Mouse (Mus musculus): ENCODE measurements around the gene Gpr173. TPM values are rescaled to one million over a fixed set of nuclear protein-coding genes. Genes with fewer than 3 reads are reported as not detected.
A peak's percentile ranks its signal among the peaks of the same experiment; 100 is the strongest.
"Not testable (repeated sequence)": the region's sequence is repeated elsewhere in the genome, so short reads cannot be mapped to it uniquely, and the experiment has no call there.

The Gpr173 gene
- polyA plus RNA-seq, 1 experiment: not detected

GRCm38 (mm10) chrX:152341496-152341895 lies 27.0 kb downstream of the Gpr173 start:
- Histone ChIP-seq H3K27me3 (replicated peaks) (peaks cover 18% of the 10 kb centered on the region), H3K4me3 (replicated peaks) (peak overlapping the region; percentile 89)

GRCm38 (mm10) chrX:152336546-152337332 lies 31.8 kb downstream of the Gpr173 start:
- Histone ChIP-seq H3K4me3 (replicated peaks) (peak overlapping the region; percentile 89), H3K36me3 (replicated peaks; ENCODE audit: low read length) (peaks cover 29% of the 10 kb centered on the region), H3K9me3 (no peaks in the 10 kb centered on the region), H3K27me3 (replicated peaks) (peaks cover 4% of the 10 kb centered on the region), H3K4me1 (peaks cover 20% of the 10 kb centered on the region)
- TF ChIP-seq GATA1 (IDR thresholded peaks at IDR 0.05; ENCODE audit: borderline replicate concordance, low read length): no peak
- TF ChIP-seq FLI1 (IDR thresholded peaks at IDR 0.05; ENCODE audit: low read length): no peak

More at GRCm38 (mm10) chrX:152341496-152341895, 27.0 kb downstream of the Gpr173 start:
- Histone ChIP-seq H3K9me3 (no peaks in the 10 kb centered on the region), H3K4me1 (peaks cover 21% of the 10 kb centered on the region), H3K36me3 (replicated peaks; ENCODE audit: low read length) (peaks cover 29% of the 10 kb centered on the region)
- TF ChIP-seq FLI1 (IDR thresholded peaks at IDR 0.05; ENCODE audit: low read length) (no peak), GATA1 (IDR thresholded peaks at IDR 0.05; ENCODE audit: borderline replicate concordance, low read length) (no peak)

GRCm38 (mm10) chrX:152336123-152336522 lies 32.4 kb downstream of the Gpr173 start:
- Histone ChIP-seq H3K4me3 (replicated peaks) (peak overlapping the region; percentile 89), H3K4me1 (peaks cover 14% of the 10 kb centered on the region), H3K36me3 (replicated peaks; ENCODE audit: low read length) (peaks cover 29% of the 10 kb centered on the region)
- H3K9me3 ChIP-seq; H3K27me3 ChIP-seq (replicated peaks): not testable (repeated sequence)

- H3K27me3 ChIP-seq (replicated peaks); H3K36me3 ChIP-seq (replicated peaks; ENCODE audit: low read length); H3K9me3 ChIP-seq; H3K4me3 ChIP-seq (replicated peaks); H3K4me1 ChIP-seq: not testable (repeated sequence)
These were observed 39.1 kb downstream of the Gpr173 start for GRCm38 (mm10) chrX:152329400-152329799.

- TF ChIP-seq GATA1 (IDR thresholded peaks at IDR 0.05; ENCODE audit: borderline replicate concordance, low read length) (no peak), FLI1 (IDR thresholded peaks at IDR 0.05; ENCODE audit: low read length) (no peak)
- no peaks in the 10 kb centered on the region for H3K36me3 ChIP-seq (replicated peaks; ENCODE audit: low read length)
- peak overlapping the region; percentile 93 for H3K4me3 ChIP-seq (replicated peaks)
- no peaks in the 10 kb centered on the region for H3K9me3 ChIP-seq
- H3K27me3 ChIP-seq (replicated peaks): peaks cover 7% of the 10 kb centered on the region
- peaks cover 5% of the 10 kb centered on the region; the same call in 1 of the 2 replicates for H3K4me1 ChIP-seq
These were observed 40.8 kb downstream of the Gpr173 start for GRCm38 (mm10) chrX:152327689-152328052.

- Histone ChIP-seq H3K9me3 (no peaks in the 10 kb centered on the region), H3K4me1 (peaks cover 5% of the 10 kb centered on the region; the same call in 1 of the 2 replicates), H3K27me3 (replicated peaks) (peaks cover 7% of the 10 kb centered on the region), H3K4me3 (replicated peaks) (peak within 1 kb of the TSS; percentile 93), H3K36me3 (replicated peaks; ENCODE audit: low read length) (no peaks in the 10 kb centered on the region)
- TF ChIP-seq GATA1 (IDR thresholded peaks at IDR 0.05; ENCODE audit: borderline replicate concordance, low read length) (no peak), FLI1 (IDR thresholded peaks at IDR 0.05; ENCODE audit: low read length) (no peak)
These were observed 41.4 kb downstream of the Gpr173 start, which contains the start of gene Kantr for GRCm38 (mm10) chrX:152326996-152327688. Kantr (minus strand) TSS chrX:152327495.

GRCm38 (mm10) chrX:152323584-152323983 lies 44.9 kb downstream of the Gpr173 start:
- TF ChIP-seq GATA1 (IDR thresholded peaks at IDR 0.05; ENCODE audit: borderline replicate concordance, low read length) (no peak), FLI1 (IDR thresholded peaks at IDR 0.05; ENCODE audit: low read length) (no peak)
- Histone ChIP-seq H3K36me3 (replicated peaks; ENCODE audit: low read length) (peaks cover 10% of the 10 kb centered on the region), H3K4me1 (peaks cover 5% of the 10 kb centered on the region; the same call in 1 of the 2 replicates), H3K4me3 (replicated peaks) (no peak overlapping the region), H3K27me3 (replicated peaks) (peaks cover 5% of the 10 kb centered on the region), H3K9me3 (no peaks in the 10 kb centered on the region)

- no peaks in the 10 kb centered on the region for H3K9me3 ChIP-seq
- H3K27me3 ChIP-seq (replicated peaks): peaks cover 5% of the 10 kb centered on the region
- H3K4me1 ChIP-seq: peaks cover 2% of the 10 kb centered on the region; the same call in 1 of the 2 replicates
- TF ChIP-seq GATA1 (IDR thresholded peaks at IDR 0.05; ENCODE audit: borderline replicate concordance, low read length) (no peak), FLI1 (IDR thresholded peaks at IDR 0.05; ENCODE audit: low read length) (no peak)
- peaks cover 11% of the 10 kb centered on the region for H3K36me3 ChIP-seq (replicated peaks; ENCODE audit: low read length)
- no peak overlapping the region for H3K4me3 ChIP-seq (replicated peaks)
These were observed 45.7 kb downstream of the Gpr173 start for GRCm38 (mm10) chrX:152322776-152323175.

- H3K4me1 ChIP-seq: no peaks in the 10 kb centered on the region; the same call in 1 of the 2 replicates
- H3K9me3 ChIP-seq: no peaks in the 10 kb centered on the region
- no peak overlapping the region for H3K4me3 ChIP-seq (replicated peaks)
- no peaks in the 10 kb centered on the region for H3K27me3 ChIP-seq (replicated peaks)
- H3K36me3 ChIP-seq (replicated peaks; ENCODE audit: low read length): peaks cover 11% of the 10 kb centered on the region
- TF ChIP-seq GATA1 (IDR thresholded peaks at IDR 0.05; ENCODE audit: borderline replicate concordance, low read length) (no peak), FLI1 (IDR thresholded peaks at IDR 0.05; ENCODE audit: low read length) (no peak)
These were observed 48.0 kb downstream of the Gpr173 start for GRCm38 (mm10) chrX:152320535-152320934.

- no peaks in the 10 kb centered on the region for H3K9me3 ChIP-seq
- peaks cover 13% of the 10 kb centered on the region for H3K4me1 ChIP-seq
- H3K27me3 ChIP-seq (replicated peaks): no peaks in the 10 kb centered on the region
- H3K4me3 ChIP-seq (replicated peaks): no peak overlapping the region
- no peaks in the 10 kb centered on the region for H3K36me3 ChIP-seq (replicated peaks; ENCODE audit: low read length)
- TF ChIP-seq GATA1 (IDR thresholded peaks at IDR 0.05; ENCODE audit: borderline replicate concordance, low read length) (no peak), FLI1 (IDR thresholded peaks at IDR 0.05; ENCODE audit: low read length) (no peak)
These were observed 60.6 kb downstream of the Gpr173 start for GRCm38 (mm10) chrX:152307942-152308341.

Measured in megakaryocyte, embryonic 14.5 days (primary cell).